Mouse (Mus musculus) hindbrain, postnatal 0 days (tissue): Measurements from ENCODE around the gene Cct3. TPM values are rescaled to one million over a fixed set of nuclear protein-coding genes. Genes with fewer than 3 reads are reported as not detected.
"Not testable (repeated sequence)": the region's sequence is repeated elsewhere in the genome, so short reads cannot be mapped to it uniquely, and the experiment has no call there.

Experiments used
- ATAC-seq: fragments of 200-750 bp; cut with Nextera tagmentation; 2 replicates; pipeline ENCODE4 v1.8.0; 2017; ENCODE audit warnings: mild to moderate bottlenecking, moderate TSS enrichment, moderate library complexity
- DNase-seq: peaks from one replicate; pipeline ENCODE4 v3.0.0-alpha.2; 2015; ENCODE audit warnings: low spot score
- H3K27ac ChIP-seq: fragments of 300-500 bp; sonication (generic); 2 replicates; pipeline ENCODE4 v1.5.1; 2014; ENCODE audit warnings: mild to moderate bottlenecking
- H3K27me3 ChIP-seq: fragments of 300-500 bp; sonication (generic); 2 replicates; pipeline ENCODE4 v1.6.1; 2014; ENCODE audit warnings: low read length, mixed read lengths; ENCODE audit not compliant: insufficient read depth
- H3K36me3 ChIP-seq: fragments of 300-500 bp; sonication (generic); 2 replicates; pipeline ENCODE4 v1.6.1; 2014; ENCODE audit warnings: low read length, mixed read lengths; ENCODE audit not compliant: insufficient read depth
- H3K4me1 ChIP-seq: fragments of 300-500 bp; sonication (generic); 2 replicates; pipeline ENCODE4 v1.6.1; 2014; ENCODE audit warnings: antibody characterized with exemption, low read length, mixed read lengths; ENCODE audit not compliant: insufficient read depth
- H3K4me2 ChIP-seq: fragments of 300-500 bp; sonication (generic); 2 replicates; pipeline ENCODE4 v1.6.1; 2014; ENCODE audit warnings: low read depth, mild to moderate bottlenecking, low read length, moderate library complexity, mixed read lengths
- H3K4me3 ChIP-seq: fragments of 300-500 bp; sonication (generic); 2 replicates; pipeline ENCODE4 v1.5.1; 2014; ENCODE audit warnings: low read length
- H3K9ac ChIP-seq: fragments of 300-500 bp; sonication (generic); replicated peaks from 2 replicates; pipeline ENCODE4 v1.6.1; 2014; ENCODE audit warnings: mild to moderate bottlenecking, low read length, moderate library complexity, mixed read lengths
- H3K9me3 ChIP-seq: fragments of 300-500 bp; sonication (generic); 2 replicates; pipeline ENCODE4 v1.6.1; 2016; ENCODE audit warnings: low read length, mixed read lengths
- CTCF ChIP-seq: IDR thresholded peaks from 2 replicates; pipeline ENCODE4 v1.5.1; 2016; ENCODE audit warnings: antibody characterized with exemption, control low read depth, low read depth
- WGBS: fragments of 180-500 bp; shearing (Covaris S2); extraction: QIAGEN DNeasy Blood & Tissue Kit; methylation state at CpG from one replicate; pipeline ENCODE4 v1.1.7; 2014; 5-methylcytosine and 5-hydroxymethylcytosine counted together
- polyA plus RNA-seq: library from polyadenylated mRNA; unstranded; fragments of >200 nt; fragmentation: Nextera tagmentation; extraction: Ambion mirVana; gene quantifications from 2 replicates; pipeline ENCODE4 v1.2.1, GENCODE M21; 2015
- total RNA-seq: library from RNA; depleted of rRNA; stranded (reverse); fragments of >200 nt; gene quantifications from 2 replicates; pipeline ENCODE4 v1.2.3, GENCODE M21; 2014

The Cct3 gene
- total and polyA plus RNA-seq, 2 experiments from 2014 or later: 231 to 401 TPM

DNA sequence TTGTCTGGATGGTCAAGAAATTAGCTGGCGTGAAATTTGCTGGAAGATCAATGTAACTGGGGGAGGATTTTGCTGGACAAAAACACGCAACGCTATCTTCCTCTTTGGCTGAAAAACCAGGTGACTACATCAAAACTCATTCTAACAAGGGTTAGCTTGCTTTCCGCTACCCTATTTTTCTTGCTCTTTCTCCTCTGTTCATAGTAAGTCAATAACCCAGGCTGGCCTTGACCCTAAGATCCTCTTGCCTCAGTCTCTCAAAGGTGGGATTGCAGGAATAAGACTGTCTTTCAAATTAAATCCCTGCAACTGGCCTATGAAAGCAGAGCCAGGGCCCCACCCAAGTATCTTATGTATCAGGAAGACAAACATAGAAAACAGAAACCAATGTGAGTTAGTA is 9.8 kb upstream of the Cct3 start, which contains the start of gene Gm38392:
Gene Gm38392, minus strand, starts transcription at position 101 of the 400 bp plus-strand sequence.
- Histone ChIP-seq H3K27me3 (no peaks in the 10 kb centered on the region), H3K4me2 (no peak within 1 kb of the TSS), H3K27ac (no peak within 1 kb of the TSS), H3K4me3 (no peak within 1 kb of the TSS), H3K9me3 (no peaks in the 10 kb centered on the region), H3K36me3 (no peaks in the 10 kb centered on the region), H3K9ac (no peak within 1 kb of the TSS), H3K4me1 (no peaks in the 10 kb centered on the region)
- TF ChIP-seq CTCF: no peak
- no peak for ATAC-seq
- no peak for DNase-seq
- 96% methylated on average over 4 of the region's 4 CpGs for WGBS

DNA sequence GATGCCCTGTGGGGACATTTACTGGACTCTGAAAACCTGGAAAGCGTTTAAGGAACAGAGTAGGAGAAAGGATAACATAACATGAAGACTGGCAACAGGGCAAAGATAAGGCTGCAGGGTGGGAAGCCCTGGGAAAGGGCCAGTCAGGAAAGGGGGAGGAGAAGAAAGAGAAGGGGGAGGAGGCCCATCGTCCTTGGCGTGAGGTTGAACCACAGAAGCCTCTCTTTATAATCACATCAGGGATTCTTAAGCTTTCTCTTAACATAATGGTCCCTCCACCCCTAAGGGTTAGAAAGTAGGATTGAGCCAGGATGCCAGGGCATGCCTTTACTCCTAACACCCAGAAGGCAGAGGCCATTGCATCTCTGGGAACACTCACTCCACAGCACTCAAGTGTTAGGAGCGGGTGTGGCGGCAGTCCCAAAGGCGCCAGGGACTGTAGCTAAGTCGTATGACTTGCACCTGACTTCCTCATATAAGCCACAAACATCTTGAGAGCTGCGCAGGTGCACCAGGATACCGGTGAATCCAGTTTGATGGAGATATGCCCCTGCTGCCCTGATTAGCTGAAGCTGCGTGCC is 8.7 kb upstream of the Cct3 start:
- not testable (repeated sequence) for H3K4me3 ChIP-seq, H3K36me3 ChIP-seq, H3K9ac ChIP-seq, ATAC-seq, H3K27ac ChIP-seq, DNase-seq, H3K4me1 ChIP-seq, H3K27me3 ChIP-seq, H3K9me3 ChIP-seq, H3K4me2 ChIP-seq
- 74% methylated on average over 8 of the region's 10 CpGs for WGBS

DNA sequence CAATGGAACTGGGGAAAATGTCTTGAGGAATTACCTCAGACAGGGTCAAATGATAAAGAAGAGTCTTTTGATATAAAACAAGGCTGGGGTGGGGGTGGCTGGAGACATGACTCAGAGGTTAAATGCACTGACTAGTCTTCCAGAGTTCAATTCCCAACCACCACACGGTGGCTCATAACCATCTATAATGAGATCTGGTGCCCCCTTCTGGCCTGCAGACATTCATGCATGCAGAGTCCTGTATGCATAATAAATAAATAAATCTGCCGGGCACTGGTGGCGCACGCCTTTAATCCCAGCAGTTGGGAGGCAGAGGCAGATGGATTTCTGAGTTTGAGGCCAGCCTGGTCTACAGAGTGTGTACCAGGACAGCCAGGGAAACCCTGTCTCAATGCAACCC is 4.9 kb upstream of the Cct3 start:
- H3K27ac ChIP-seq: no peak overlapping the region
- no peak for DNase-seq
- H3K27me3 ChIP-seq: no peaks in the 10 kb centered on the region
- H3K4me3 ChIP-seq: no peak overlapping the region
- H3K4me2 ChIP-seq: no peak overlapping the region
- H3K4me1 ChIP-seq: no peaks in the 10 kb centered on the region; the same call in 1 of the 2 replicates
- TF ChIP-seq CTCF: peak; percentile 46
- no peaks in the 10 kb centered on the region for H3K9me3 ChIP-seq
- no peak for ATAC-seq
- H3K9ac ChIP-seq: no peak overlapping the region
- WGBS: 44% methylated on average over 4 of the region's 4 CpGs
- no peaks in the 10 kb centered on the region for H3K36me3 ChIP-seq

DNA sequence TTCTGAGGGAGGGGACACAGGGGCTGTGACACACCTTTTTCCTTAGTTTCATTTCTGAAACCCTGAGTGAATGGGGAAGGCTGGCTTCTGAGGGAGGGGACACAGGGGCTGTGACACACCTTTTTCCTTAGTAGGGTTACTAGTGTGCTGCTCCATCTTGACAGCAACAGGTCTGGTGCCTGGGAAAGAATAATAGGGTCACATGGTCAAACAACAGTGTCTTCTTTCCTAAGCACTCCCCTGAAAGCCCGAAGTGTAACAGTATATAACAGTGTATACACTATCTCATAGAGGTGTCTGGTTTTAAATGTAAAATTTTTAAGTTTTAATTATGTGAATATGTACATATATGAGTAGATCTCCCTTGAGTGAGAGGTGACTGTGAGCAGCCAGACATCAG is 1.6 kb upstream of the Cct3 start:
- not testable (repeated sequence) for H3K27me3 ChIP-seq, H3K36me3 ChIP-seq, H3K4me3 ChIP-seq, ATAC-seq, H3K4me1 ChIP-seq, DNase-seq, H3K9me3 ChIP-seq, H3K27ac ChIP-seq
- WGBS: 78% methylated on average over 1 of the region's 1 CpGs
- Histone ChIP-seq H3K4me2 (0 out of 2 replicates have a peak overlapping the region, but pooled peaks have one; percentile 70), H3K9ac (0 out of 2 replicates have a peak overlapping the region, but pooled peaks have one; percentile 50)

DNA sequence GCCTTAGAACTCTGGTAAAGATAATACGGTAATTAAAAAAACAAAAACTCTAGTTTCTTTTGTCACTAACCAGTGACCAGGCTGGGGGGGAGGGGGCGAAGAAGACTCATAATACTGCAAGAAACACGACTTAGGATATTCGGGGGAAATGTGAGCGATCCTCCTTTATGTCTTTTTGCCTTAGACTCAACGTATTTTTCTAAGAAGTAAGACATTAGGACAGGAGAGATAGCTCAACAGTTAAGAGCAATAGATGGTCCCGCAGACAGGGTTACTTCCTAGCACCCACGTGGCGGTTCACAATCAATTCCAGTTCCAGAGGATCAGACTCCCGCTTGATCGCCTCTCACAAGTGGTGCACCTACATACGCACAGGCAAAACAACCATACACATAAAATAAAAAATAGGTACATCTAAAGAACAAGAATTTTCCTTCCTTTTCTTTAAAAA is 781 bp upstream of the Cct3 start:
- under 1% methylated on average over 12 of the region's 12 CpGs for WGBS
- H3K36me3 ChIP-seq: peaks cover 8% of the 10 kb centered on the region
- no peak for DNase-seq
- ATAC-seq: no peak
- peak overlapping the region; percentile 50 for H3K9ac ChIP-seq
- no peaks in the 10 kb centered on the region for H3K9me3 ChIP-seq
- peak overlapping the region; percentile 87 for H3K27ac ChIP-seq
- peaks cover 7% of the 10 kb centered on the region for H3K4me1 ChIP-seq
- H3K4me2 ChIP-seq: peak overlapping the region; percentile 70
- TF ChIP-seq CTCF: no peak
- no peaks in the 10 kb centered on the region for H3K27me3 ChIP-seq
- H3K4me3 ChIP-seq: peak overlapping the region; percentile 85

DNA sequence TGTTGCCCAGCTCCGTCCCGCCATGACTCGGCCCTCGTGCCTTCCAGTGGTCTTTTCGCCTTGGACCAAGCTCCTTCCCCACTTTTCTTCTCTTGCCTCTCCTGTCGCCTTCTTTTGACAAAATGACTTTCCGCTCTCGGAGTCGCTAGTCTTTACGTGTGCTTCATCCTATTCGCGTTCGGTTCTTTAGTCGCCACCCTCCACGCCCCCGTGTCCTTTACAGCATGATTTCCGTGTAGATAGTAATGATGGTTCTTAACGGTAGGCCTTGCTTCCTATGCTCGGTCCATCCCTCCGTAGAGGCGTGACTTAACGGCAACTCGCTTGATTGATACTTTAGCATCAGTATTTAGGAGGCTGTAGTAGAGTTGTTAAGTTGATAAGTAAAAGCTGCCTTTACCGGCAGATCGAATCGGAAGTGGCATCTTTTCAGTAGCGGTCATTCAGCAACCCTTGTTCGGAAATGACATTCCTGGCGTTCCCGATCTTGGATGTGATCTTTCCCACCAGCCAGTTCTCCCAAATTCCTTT is 470 bp downstream of the Cct3 start:
- Histone ChIP-seq H3K4me2 (peak overlapping the region; percentile 86), H3K36me3 (peaks cover 15% of the 10 kb centered on the region), H3K4me3 (peak overlapping the region; percentile 85), H3K4me1 (peaks cover 7% of the 10 kb centered on the region), H3K9ac (peak overlapping the region; percentile 84), H3K9me3 (no peaks in the 10 kb centered on the region), H3K27me3 (no peaks in the 10 kb centered on the region), H3K27ac (peak overlapping the region; percentile 87)
- DNase-seq (peak; percentile 29), ATAC-seq (no peak)
- TF ChIP-seq CTCF: no peak
- WGBS: under 1% methylated on average over 30 of the region's 30 CpGs

DNA sequence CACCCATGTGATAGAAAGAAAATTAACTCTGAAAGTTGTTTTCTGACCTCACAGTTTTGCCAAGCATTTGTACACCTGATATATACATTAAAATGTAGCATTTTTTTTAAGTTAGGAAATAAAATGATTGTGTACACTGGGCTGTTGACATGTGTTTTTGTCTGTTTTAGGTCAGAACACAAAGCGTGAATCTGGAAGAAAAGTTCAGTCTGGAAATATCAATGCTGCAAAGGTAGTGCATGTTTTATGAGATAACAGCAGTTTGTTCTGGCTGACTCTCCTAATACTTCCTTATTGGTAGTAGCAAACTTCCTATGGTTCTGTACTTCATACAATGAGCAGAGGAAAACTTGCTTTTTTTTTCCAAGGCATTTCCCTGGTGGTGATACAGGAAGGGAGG is 2.3 kb downstream of the Cct3 start:
- Histone ChIP-seq H3K4me3 (no peak overlapping the region), H3K9ac (no peak overlapping the region), H3K4me2 (no peak overlapping the region), H3K27me3 (no peaks in the 10 kb centered on the region), H3K9me3 (no peaks in the 10 kb centered on the region), H3K4me1 (peaks cover 7% of the 10 kb centered on the region), H3K27ac (no peak overlapping the region), H3K36me3 (peaks cover 31% of the 10 kb centered on the region)
- DNase-seq: no peak
- TF ChIP-seq CTCF: no peak
- WGBS: 90% methylated on average over 1 of the region's 1 CpGs
- ATAC-seq: no peak
